Mouse (Mus musculus) testis, adult 2 months (tissue): ENCODE results near the gene Acsbg2.

Source experiments
- CTCF ChIP-seq: fragments of 200-500 bp; IDR thresholded peaks from 2 replicates; pipeline ENCODE4 v1.5.1; 2012; ENCODE audit warnings: low read depth, mild to moderate bottlenecking, inconsistent platforms, low read length, moderate library complexity; ENCODE audit not compliant: control insufficient read depth, insufficient read depth, insufficient replicate concordance
- POLR2A ChIP-seq: fragments of 200-500 bp; IDR thresholded peaks from 2 replicates; pipeline ENCODE4 v1.6.1; 2012; ENCODE audit warnings: low read depth, mild to moderate bottlenecking, inconsistent platforms, low read length, moderate library complexity; ENCODE audit not compliant: control insufficient read depth

DNA sequence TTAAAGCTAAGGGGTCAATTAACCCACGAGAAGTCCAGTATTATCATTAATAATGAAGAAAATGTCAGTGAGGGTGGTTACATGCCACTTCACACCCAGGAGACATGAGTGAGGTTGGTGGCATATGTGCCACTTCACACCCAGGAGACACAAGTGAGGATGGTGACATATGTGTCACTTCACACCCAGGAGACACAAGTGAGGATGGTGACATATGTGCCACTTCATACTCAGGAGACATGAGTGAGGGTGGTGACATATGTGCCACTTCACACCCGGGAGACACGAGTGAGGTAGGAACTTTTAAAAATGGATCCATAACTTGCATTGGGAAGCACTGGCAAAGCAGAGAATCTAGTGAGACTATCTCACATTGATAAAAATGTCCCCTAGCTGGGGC lies 23.1 kb downstream of the Acsbg2 start:
- no peak for TF ChIP-seq POLR2A
- no peak for TF ChIP-seq CTCF
